Mouse (Mus musculus) hindbrain, embryonic 10.5 days (tissue): ENCODE data around the gene Zfp13. TPM values are rescaled to one million over a fixed set of nuclear protein-coding genes. Genes with fewer than 3 reads are reported as not detected.

Experiments used
- DNase-seq: peaks from one replicate; pipeline ENCODE4 v3.0.0-alpha.2; 2017; ENCODE audit warnings: low spot score
- H3K27ac ChIP-seq: fragments of 300-500 bp; sonication (generic); 2 replicates; pipeline ENCODE4 v1.5.1; 2016; ENCODE audit warnings: mild to moderate bottlenecking, moderate library complexity
- H3K27me3 ChIP-seq: fragments of 300-500 bp; sonication (generic); 2 replicates; pipeline ENCODE4 v1.6.1; 2016; ENCODE audit warnings: mild to moderate bottlenecking; ENCODE audit not compliant: poor library complexity, insufficient read depth, severe bottlenecking
- H3K36me3 ChIP-seq: fragments of 300-500 bp; sonication (generic); 2 replicates; pipeline ENCODE4 v1.6.1; 2016; ENCODE audit warnings: mild to moderate bottlenecking, moderate library complexity
- H3K4me1 ChIP-seq: fragments of 300-500 bp; sonication (generic); replicated peaks from 2 replicates; pipeline ENCODE4 v1.6.1; 2016; ENCODE audit warnings: mild to moderate bottlenecking
- H3K4me3 ChIP-seq: fragments of 300-500 bp; sonication (generic); 2 replicates; pipeline ENCODE4 v1.5.1; 2016; ENCODE audit warnings: mild to moderate bottlenecking, moderate library complexity
- H3K9me3 ChIP-seq: fragments of 300-500 bp; sonication (generic); 2 replicates; pipeline ENCODE4 v1.6.1; 2016; ENCODE audit warnings: mild to moderate bottlenecking, moderate library complexity
- WGBS: fragments of 180-500 bp; shearing (Covaris S2); methylation state at CpG from one replicate; pipeline ENCODE4 v1.1.7; 2016; 5-methylcytosine and 5-hydroxymethylcytosine counted together
- polyA plus RNA-seq: library from polyadenylated mRNA; unstranded; fragments of >200 nt; fragmentation: Nextera tagmentation; extraction: Ambion mirVana; gene quantifications from 2 replicates; pipeline ENCODE4 v1.2.1, GENCODE M21; 2016

The Zfp13 gene
- polyA plus RNA-seq, 1 experiment from 2014 or later: 22.5 TPM

GRCm38 (mm10) chr17:23575951-23576552 lies 23.2 kb downstream of the Zfp13 start:
- Histone ChIP-seq H3K4me3 (no peak overlapping the region), H3K27me3 (no peaks in the 10 kb centered on the region), H3K27ac (no peak overlapping the region), H3K9me3 (peaks cover 13% of the 10 kb centered on the region; the same call in 1 of the 2 replicates), H3K36me3 (peaks cover 87% of the 10 kb centered on the region), H3K4me1 (no peaks in the 10 kb centered on the region; the same call in 1 of the 2 replicates)
- 96% methylated on average over 38 of the region's 38 CpGs for WGBS
- no peak for DNase-seq

- Histone ChIP-seq H3K36me3 (peaks cover 68% of the 10 kb centered on the region), H3K9me3 (peaks cover 13% of the 10 kb centered on the region; the same call in 1 of the 2 replicates), H3K4me1 (no peaks in the 10 kb centered on the region; the same call in 1 of the 2 replicates), H3K27me3 (no peaks in the 10 kb centered on the region), H3K27ac (no peak overlapping the region), H3K4me3 (no peak overlapping the region)
- 93% methylated on average over 8 of the region's 8 CpGs for WGBS
- no peak for DNase-seq
These were observed 25.2 kb downstream of the Zfp13 start for GRCm38 (mm10) chr17:23574130-23574529.

- Histone ChIP-seq H3K4me1 (no peaks in the 10 kb centered on the region; the same call in 1 of the 2 replicates), H3K4me3 (no peak overlapping the region), H3K36me3 (peaks cover 48% of the 10 kb centered on the region), H3K27ac (no peak overlapping the region), H3K9me3 (peaks cover 13% of the 10 kb centered on the region; the same call in 1 of the 2 replicates), H3K27me3 (no peaks in the 10 kb centered on the region)
- DNase-seq: no peak
- WGBS: 79% methylated on average over 6 of the region's 6 CpGs
These were observed 27.2 kb downstream of the Zfp13 start for GRCm38 (mm10) chr17:23572059-23572458.

GRCm38 (mm10) chr17:23571084-23571483 lies 28.2 kb downstream of the Zfp13 start:
- DNase-seq: no peak
- Histone ChIP-seq H3K36me3 (peaks cover 38% of the 10 kb centered on the region), H3K27me3 (no peaks in the 10 kb centered on the region), H3K27ac (no peak overlapping the region), H3K4me3 (no peak overlapping the region), H3K4me1 (no peaks in the 10 kb centered on the region; the same call in 1 of the 2 replicates), H3K9me3 (peaks cover 9% of the 10 kb centered on the region; the same call in 1 of the 2 replicates)
- 35% methylated on average over 5 of the region's 5 CpGs for WGBS

- Histone ChIP-seq H3K4me1 (peaks cover 3% of the 10 kb centered on the region), H3K4me3 (no peak overlapping the region), H3K27ac (no peak overlapping the region), H3K36me3 (peaks cover 28% of the 10 kb centered on the region), H3K9me3 (0 out of 2 replicates have a peak, but pooled peaks cover 3% of the 10 kb centered on the region), H3K27me3 (no peaks in the 10 kb centered on the region)
- DNase-seq: no peak
- WGBS: 45% methylated on average over 6 of the region's 6 CpGs
These were observed 29.3 kb downstream of the Zfp13 start for GRCm38 (mm10) chr17:23570017-23570416.

GRCm38 (mm10) chr17:23568370-23568769 lies 30.9 kb downstream of the Zfp13 start:
- peaks cover 12% of the 10 kb centered on the region for H3K36me3 ChIP-seq
- no peak for DNase-seq
- H3K9me3 ChIP-seq: no peaks in the 10 kb centered on the region
- no peak overlapping the region for H3K27ac ChIP-seq
- H3K4me3 ChIP-seq: no peak overlapping the region
- no peaks in the 10 kb centered on the region for H3K27me3 ChIP-seq
- 26% methylated on average over 5 of the region's 5 CpGs for WGBS
- peaks cover 9% of the 10 kb centered on the region for H3K4me1 ChIP-seq

GRCm38 (mm10) chr17:23566787-23567186 lies 32.5 kb downstream of the Zfp13 start:
- peaks cover 17% of the 10 kb centered on the region for H3K4me1 ChIP-seq
- no peaks in the 10 kb centered on the region for H3K36me3 ChIP-seq
- WGBS: 62% methylated on average over 5 of the region's 5 CpGs
- no peak for DNase-seq
- H3K27ac ChIP-seq: no peak overlapping the region
- H3K27me3 ChIP-seq: no peaks in the 10 kb centered on the region
- no peak overlapping the region for H3K4me3 ChIP-seq
- H3K9me3 ChIP-seq: no peaks in the 10 kb centered on the region

- H3K9me3 ChIP-seq: no peaks in the 10 kb centered on the region
- H3K27ac ChIP-seq: peak overlapping the region; percentile 95
- 1% methylated on average over 8 of the region's 8 CpGs for WGBS
- no peaks in the 10 kb centered on the region for H3K27me3 ChIP-seq
- H3K4me1 ChIP-seq: peaks cover 17% of the 10 kb centered on the region
- peak overlapping the region; percentile 90 for H3K4me3 ChIP-seq
- H3K36me3 ChIP-seq: peaks cover 22% of the 10 kb centered on the region
- DNase-seq: no peak
These were observed 34.9 kb downstream of the Zfp13 start for GRCm38 (mm10) chr17:23564368-23564715.

- peaks cover 28% of the 10 kb centered on the region for H3K36me3 ChIP-seq
- peak; percentile 93 for DNase-seq
- 2% methylated on average over 59 of the region's 59 CpGs for WGBS
- H3K27me3 ChIP-seq: no peaks in the 10 kb centered on the region
- H3K4me3 ChIP-seq: peak within 1 kb of the TSS; percentile 90
- peak within 1 kb of the TSS; percentile 95 for H3K27ac ChIP-seq
- H3K9me3 ChIP-seq: no peaks in the 10 kb centered on the region
- peaks cover 17% of the 10 kb centered on the region for H3K4me1 ChIP-seq
These were observed 35.5 kb downstream of the Zfp13 start, which contains the start of gene Zfp213 for GRCm38 (mm10) chr17:23563595-23564367. Zfp213 (minus strand) TSS chr17:23564238.

GRCm38 (mm10) chr17:23559767-23560166 lies 39.5 kb downstream of the Zfp13 start:
- Histone ChIP-seq H3K36me3 (peaks cover 68% of the 10 kb centered on the region), H3K4me1 (peaks cover 11% of the 10 kb centered on the region), H3K4me3 (no peak overlapping the region), H3K9me3 (no peaks in the 10 kb centered on the region), H3K27ac (no peak overlapping the region), H3K27me3 (no peaks in the 10 kb centered on the region)
- 56% methylated on average over 11 of the region's 11 CpGs for WGBS
- DNase-seq: peak; percentile 49

- no peaks in the 10 kb centered on the region for H3K9me3 ChIP-seq
- DNase-seq: no peak
- peaks cover 12% of the 10 kb centered on the region for H3K4me1 ChIP-seq
- peaks cover 60% of the 10 kb centered on the region for H3K36me3 ChIP-seq
- no peak overlapping the region for H3K4me3 ChIP-seq
- WGBS: 83% methylated on average over 7 of the region's 7 CpGs
- no peak overlapping the region for H3K27ac ChIP-seq
- H3K27me3 ChIP-seq: no peaks in the 10 kb centered on the region
These were observed 43.9 kb downstream of the Zfp13 start for GRCm38 (mm10) chr17:23555243-23555916.

- Histone ChIP-seq H3K4me1 (peaks cover 18% of the 10 kb centered on the region), H3K36me3 (peaks cover 49% of the 10 kb centered on the region), H3K27ac (no peak overlapping the region), H3K27me3 (no peaks in the 10 kb centered on the region), H3K9me3 (no peaks in the 10 kb centered on the region), H3K4me3 (no peak overlapping the region)
- no peak for DNase-seq
These were observed 45.0 kb downstream of the Zfp13 start for GRCm38 (mm10) chr17:23554321-23554720.
